Mouse (Mus musculus) frontal cortex, adult 2 months (tissue): ENCODE data around the gene Gm45261. TPM values are rescaled to one million over a fixed set of nuclear protein-coding genes. Genes with fewer than 3 reads are reported as not detected.

Experiments
- DNase-seq, 2 experiments: peaks; one replicate each; pipeline ENCODE4 v3.0.0; 2022; ENCODE audit warnings: low spot score in 1 of 2; ENCODE audit errors: extremely low spot score in 1 of 2
- polyA plus RNA-seq: library from polyadenylated mRNA; depleted of rRNA; stranded (reverse); fragments of >200 nt; gene quantifications from 2 replicates; pipeline ENCODE4 v1.2.3, GENCODE M21; 2012; rRNA removed

Gm45261 gene
- not detected in 2 replicates for polyA plus RNA-seq

GRCm38 (mm10) chr1:80461348-80461747 lies at the start of gene Gm45261:
Gene Gm45261, minus strand, starts transcription at chr1:80461448.
- DNase-seq: no peak

- no peak for DNase-seq
Observed at GRCm38 (mm10) chr1:80504757-80505156, 43.5 kb upstream of the Gm45261 start.

GRCm38 (mm10) chr1:80504081-80504480 lies 42.8 kb upstream of the Gm45261 start:
- DNase-seq: no peak

- DNase-seq: no peak
Observed at GRCm38 (mm10) chr1:80502456-80503165, 41.4 kb upstream of the Gm45261 start.

GRCm38 (mm10) chr1:80499264-80499663 lies 38.0 kb upstream of the Gm45261 start:
- no peak for DNase-seq

GRCm38 (mm10) chr1:80496360-80496759 lies 35.1 kb upstream of the Gm45261 start:
- DNase-seq: peak in 1 of 2 experiments; percentile 52

GRCm38 (mm10) chr1:80483419-80483818 lies 22.2 kb upstream of the Gm45261 start:
- peak in 1 of 2 experiments; percentile 23 for DNase-seq

- no peak for DNase-seq
Observed at GRCm38 (mm10) chr1:80474942-80475341, 13.7 kb upstream of the Gm45261 start.

GRCm38 (mm10) chr1:80472395-80472794 lies 11.1 kb upstream of the Gm45261 start:
- peak in 1 of 2 experiments; percentile 9 for DNase-seq

- no peak for DNase-seq
Observed at GRCm38 (mm10) chr1:80459923-80460322, 1.3 kb downstream of the Gm45261 start.

GRCm38 (mm10) chr1:80459477-80459876 lies 1.8 kb downstream of the Gm45261 start:
- DNase-seq: no peak

GRCm38 (mm10) chr1:80453971-80454370 lies 7.3 kb downstream of the Gm45261 start:
- DNase-seq: no peak

- DNase-seq: no peak
Observed at GRCm38 (mm10) chr1:80451914-80452549, 9.2 kb downstream of the Gm45261 start.

GRCm38 (mm10) chr1:80447554-80447953 lies 13.7 kb downstream of the Gm45261 start:
- DNase-seq: no peak

GRCm38 (mm10) chr1:80440911-80441310 lies 20.3 kb downstream of the Gm45261 start:
- no peak for DNase-seq

GRCm38 (mm10) chr1:80438506-80438905 lies 22.7 kb downstream of the Gm45261 start:
- DNase-seq: no peak

- no peak for DNase-seq
Observed at GRCm38 (mm10) chr1:80427946-80428345, 33.3 kb downstream of the Gm45261 start.

- no peak for DNase-seq
Observed at GRCm38 (mm10) chr1:80427425-80427824, 33.8 kb downstream of the Gm45261 start.

- no peak for DNase-seq
Observed at GRCm38 (mm10) chr1:80424666-80425065, 36.6 kb downstream of the Gm45261 start.

- DNase-seq: no peak
Observed at GRCm38 (mm10) chr1:80418321-80419045, 42.8 kb downstream of the Gm45261 start.

- DNase-seq: no peak
Observed at GRCm38 (mm10) chr1:80416329-80416728, 44.9 kb downstream of the Gm45261 start.
